Mouse (Mus musculus) embryo, embryonic 10.5 days (tissue): ENCODE results near the gene Rgs7bp.

Experiments used
- DNase-seq: peaks from one replicate; pipeline ENCODE4 v3.0.0-alpha.2; 2015; ENCODE audit warnings: low spot score

Gene Rgs7bp

GRCm38 (mm10) chr13:105002831-105003157 is 51.9 kb downstream of the Rgs7bp start:
- no peak for DNase-seq

- DNase-seq = no peak
Measured at GRCm38 (mm10) chr13:105002132-105002830, 52.4 kb downstream of the Rgs7bp start.

- DNase-seq = no peak
Measured at GRCm38 (mm10) chr13:105001714-105002113, 53.0 kb downstream of the Rgs7bp start.

- DNase-seq = peak; percentile 10
Measured at GRCm38 (mm10) chr13:104988811-104989258, 65.9 kb downstream of the Rgs7bp start.

- DNase-seq = no peak
Measured at GRCm38 (mm10) chr13:104988009-104988540, 66.7 kb downstream of the Rgs7bp start.

- DNase-seq = no peak
Measured at GRCm38 (mm10) chr13:104985691-104986090, 69.0 kb downstream of the Rgs7bp start.

- DNase-seq = no peak
Measured at GRCm38 (mm10) chr13:104983989-104984388, 70.7 kb downstream of the Rgs7bp start.

- DNase-seq = no peak
Measured at GRCm38 (mm10) chr13:104982781-104983353, 71.9 kb downstream of the Rgs7bp start.

- DNase-seq = no peak
Measured at GRCm38 (mm10) chr13:104978176-104978575, 76.6 kb downstream of the Rgs7bp start.

GRCm38 (mm10) chr13:104967486-104967885 is 87.2 kb downstream of the Rgs7bp start:
- DNase-seq = no peak

GRCm38 (mm10) chr13:104963716-104964115 is 91.0 kb downstream of the Rgs7bp start:
- no peak for DNase-seq

GRCm38 (mm10) chr13:104962716-104963411 is 91.9 kb downstream of the Rgs7bp start:
- no peak for DNase-seq

GRCm38 (mm10) chr13:104962166-104962565 is 92.6 kb downstream of the Rgs7bp start:
- DNase-seq = no peak

- no peak for DNase-seq
Measured at GRCm38 (mm10) chr13:104960951-104961715, 93.6 kb downstream of the Rgs7bp start.

GRCm38 (mm10) chr13:104960206-104960928 is 94.4 kb downstream of the Rgs7bp start:
- DNase-seq = no peak

GRCm38 (mm10) chr13:104959733-104960132 is 95.0 kb downstream of the Rgs7bp start:
- no peak for DNase-seq

GRCm38 (mm10) chr13:104947958-104948357 is 106.8 kb downstream of the Rgs7bp start:
- DNase-seq = peak; percentile 95

GRCm38 (mm10) chr13:104940483-104940882 is 114.2 kb downstream of the Rgs7bp start:
- DNase-seq = no peak

GRCm38 (mm10) chr13:104939856-104940255 is 114.9 kb downstream of the Rgs7bp start:
- peak; percentile 84 for DNase-seq

- peak; percentile 18 for DNase-seq
Measured at GRCm38 (mm10) chr13:104938966-104939593, 115.7 kb downstream of the Rgs7bp start.

- DNase-seq = no peak
Measured at GRCm38 (mm10) chr13:104937759-104938158, 117.0 kb downstream of the Rgs7bp start.
